Mouse (Mus musculus): ENCODE measurements around the gene Ift22.
"Not testable (repeated sequence)": the region's sequence is repeated elsewhere in the genome, so short reads cannot be mapped to it uniquely, and the experiment has no call there.

The Ift22 gene

GRCm38 (mm10) chr5:136905630-136906029, 2.3 kb upstream of the Ift22 start:
- DNase-seq (ENCODE audit: low read depth), result peak; percentile 68

GRCm38 (mm10) chr5:136907587-136907986, 363 bp upstream of the Ift22 start:
- DNase-seq (ENCODE audit: low read depth), result no peak

GRCm38 (mm10) chr5:136914183-136914582, 6.2 kb downstream of the Ift22 start:
- DNase-seq (ENCODE audit: low read depth), result no peak

- no peak for DNase-seq (ENCODE audit: low read depth)
These were observed 9.8 kb downstream of the Ift22 start for GRCm38 (mm10) chr5:136917613-136918242.

GRCm38 (mm10) chr5:136918655-136919472, 10.9 kb downstream of the Ift22 start:
- DNase-seq (ENCODE audit: low read depth), result peak; percentile 87

GRCm38 (mm10) chr5:136919546-136920301, 11.8 kb downstream of the Ift22 start:
- DNase-seq (ENCODE audit: low read depth), result peak; percentile 34

GRCm38 (mm10) chr5:136922830-136923229, 14.9 kb downstream of the Ift22 start:
- DNase-seq (ENCODE audit: low read depth), result no peak

GRCm38 (mm10) chr5:136923751-136924478, 16.0 kb downstream of the Ift22 start:
- no peak for DNase-seq (ENCODE audit: low read depth)

GRCm38 (mm10) chr5:136929073-136929472, 21.1 kb downstream of the Ift22 start:
- peak; percentile 91 for DNase-seq (ENCODE audit: low read depth)

GRCm38 (mm10) chr5:136931896-136932295, 23.9 kb downstream of the Ift22 start:
- no peak for DNase-seq (ENCODE audit: low read depth)

- DNase-seq (ENCODE audit: low read depth), result no peak
These were observed 25.0 kb downstream of the Ift22 start for GRCm38 (mm10) chr5:136932956-136933355.

- DNase-seq (ENCODE audit: low read depth), result no peak
These were observed 26.0 kb downstream of the Ift22 start for GRCm38 (mm10) chr5:136933930-136934329.

GRCm38 (mm10) chr5:136935905-136936695, 28.1 kb downstream of the Ift22 start:
- DNase-seq (ENCODE audit: low read depth), result peak; percentile 57

- no peak for DNase-seq (ENCODE audit: low read depth)
These were observed 28.8 kb downstream of the Ift22 start for GRCm38 (mm10) chr5:136936750-136937149.

- DNase-seq (ENCODE audit: low read depth), result no peak
These were observed 29.7 kb downstream of the Ift22 start for GRCm38 (mm10) chr5:136937621-136938020.

- DNase-seq (ENCODE audit: low read depth), result no peak
These were observed 31.3 kb downstream of the Ift22 start for GRCm38 (mm10) chr5:136939284-136939683.

GRCm38 (mm10) chr5:136940029-136940428, 32.1 kb downstream of the Ift22 start:
- not testable (repeated sequence) for DNase-seq (ENCODE audit: low read depth)

- no peak for DNase-seq (ENCODE audit: low read depth)
These were observed 33.1 kb downstream of the Ift22 start for GRCm38 (mm10) chr5:136940845-136941560.

GRCm38 (mm10) chr5:136942781-136943180, 34.8 kb downstream of the Ift22 start:
- no peak for DNase-seq (ENCODE audit: low read depth)

GRCm38 (mm10) chr5:136943382-136943781, 35.4 kb downstream of the Ift22 start:
- DNase-seq (ENCODE audit: low read depth), result no peak
